Mouse (Mus musculus): ENCODE measurements at regions not wholly inside any gene's neighbourhood (a gene's known extent, or its start where the extent isn't known, plus 50 kb on each side); places are given as distances from the start of the nearest gene placed in this dataset.
"Not testable (repeated sequence)": the region's sequence is repeated elsewhere in the genome, so short reads cannot be mapped to it uniquely, and the experiment has no call there.

DNA sequence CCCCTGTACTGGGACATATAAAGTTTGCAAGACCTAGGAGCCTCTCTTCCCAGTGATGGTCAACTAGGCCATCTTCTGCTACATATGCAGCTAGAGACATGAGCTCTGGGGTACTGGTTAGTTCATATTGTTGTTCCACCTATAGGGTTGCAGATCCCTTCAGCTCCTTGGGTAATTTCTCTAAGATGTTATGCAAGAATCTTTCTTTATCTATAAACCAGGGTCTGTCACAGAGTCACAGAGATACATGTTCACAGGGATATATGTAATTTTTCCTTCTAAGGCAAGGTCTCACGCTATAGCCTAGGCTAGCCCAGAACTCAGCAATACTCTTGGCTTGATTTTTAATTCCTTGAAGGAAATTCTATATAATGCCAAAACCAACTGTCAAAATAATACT, 56.9 kb downstream of the Zfp36l1 start:
- H3K27me3 ChIP-seq; ATAC-seq; POLR2A ChIA-PET; in situ Hi-C loops (cut with MboI; ENCODE audit: low pct_unique_long_range_greater_than_20kb); CTCF ChIA-PET; DNase-seq (ENCODE audit: low read depth, low spot score): not testable (repeated sequence)

DNA sequence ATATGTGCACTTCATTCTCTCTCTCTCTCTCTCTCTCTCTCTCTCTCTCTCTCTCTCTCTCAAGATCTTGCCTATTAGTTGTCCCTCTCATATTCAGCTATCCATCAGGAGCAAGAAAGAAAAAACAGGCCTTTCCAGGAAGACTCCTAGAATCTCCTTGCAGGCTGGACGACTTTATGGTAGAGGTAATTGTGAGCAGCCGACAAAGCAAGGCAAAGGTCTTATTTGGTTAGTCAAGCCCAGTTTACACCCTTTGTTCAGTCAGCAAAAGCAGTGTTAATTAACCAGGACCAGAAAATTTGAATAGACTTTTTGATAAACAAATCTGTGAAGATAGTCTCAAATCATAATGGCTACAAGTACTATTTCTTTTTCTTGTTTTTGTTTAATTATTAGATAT, 57.4 kb downstream of the Zfp36l1 start:
- no peaks in the 10 kb centered on the region for H3K27me3 ChIP-seq
- no peak for ATAC-seq
- ChIA-PET POLR2A (no interaction called here), CTCF (no interaction called here)
- in situ Hi-C loops (cut with MboI; ENCODE audit: low pct_unique_long_range_greater_than_20kb) = no loop called here
- DNase-seq (ENCODE audit: low read depth, low spot score) = no peak
- TF ChIP-seq CTCF (IDR thresholded peaks at IDR 0.05) = no peak

DNA sequence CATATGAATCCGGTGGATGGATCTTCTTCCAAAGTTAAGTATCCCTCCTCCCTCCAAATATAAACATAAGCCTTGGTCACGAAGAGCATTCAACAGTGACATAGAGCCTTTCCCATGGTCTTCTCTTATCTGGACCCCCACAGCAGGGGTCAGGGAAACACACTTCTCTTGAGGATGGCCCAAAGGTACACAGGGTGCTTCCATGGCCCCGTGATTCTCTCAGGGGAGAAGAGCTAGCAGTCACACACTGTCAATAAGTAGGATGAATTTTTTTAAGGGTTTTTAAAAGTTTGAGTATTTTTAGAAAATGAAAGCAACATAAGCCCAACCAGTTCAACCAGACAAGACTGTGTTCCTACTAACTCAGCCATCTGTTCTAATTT, 58.2 kb downstream of the Zfp36l1 start:
- no peaks in the 10 kb centered on the region for H3K27me3 ChIP-seq
- in situ Hi-C loops (cut with MboI; ENCODE audit: low pct_unique_long_range_greater_than_20kb) = no loop called here
- ChIA-PET CTCF (no interaction called here), POLR2A (no interaction called here)
- no peak for TF ChIP-seq CTCF (IDR thresholded peaks at IDR 0.05)
- no peak for DNase-seq (ENCODE audit: low read depth, low spot score)
- no peak for ATAC-seq

DNA sequence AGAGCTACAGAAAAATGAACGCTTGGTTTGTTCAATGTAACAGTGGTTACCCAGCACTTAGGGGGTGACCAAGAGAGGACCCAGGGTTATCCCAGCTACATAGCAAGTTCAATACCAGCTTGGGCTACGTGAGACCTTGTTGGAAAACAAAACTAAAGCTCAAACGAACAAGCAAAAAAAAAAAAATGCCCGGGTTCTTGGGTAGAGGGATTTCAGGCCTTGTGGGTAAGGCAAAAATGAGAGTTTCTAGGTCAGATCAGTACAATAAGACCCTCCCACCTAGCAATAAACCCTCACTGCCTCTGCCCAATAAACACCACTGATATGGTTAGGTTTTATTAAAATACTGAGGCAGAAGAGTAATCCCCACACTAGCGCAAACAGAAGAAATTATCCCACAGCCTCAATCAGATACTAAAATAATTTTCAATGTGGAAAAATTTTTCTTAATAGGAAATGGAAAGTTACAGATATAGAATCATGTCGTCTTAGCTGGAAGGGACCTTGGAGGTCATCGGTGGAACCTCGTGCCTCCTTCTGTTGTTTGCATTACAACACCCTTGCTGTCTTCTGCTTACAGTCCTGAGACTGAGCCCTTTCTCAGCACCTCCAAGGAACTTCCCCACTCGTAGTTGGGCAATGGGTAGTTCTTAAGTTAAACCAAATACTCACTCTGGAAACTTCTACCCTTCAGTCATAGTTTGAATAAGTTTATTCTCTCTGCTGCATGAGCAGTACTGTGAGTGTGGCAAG, 58.7 kb downstream of the Zfp36l1 start:
- in situ Hi-C loops (cut with MboI; ENCODE audit: low pct_unique_long_range_greater_than_20kb) = no loop called here
- POLR2A ChIA-PET = no interaction called here
- CTCF ChIA-PET = no interaction called here
- TF ChIP-seq CTCF (IDR thresholded peaks at IDR 0.05) = no peak
- H3K27me3 ChIP-seq = no peaks in the 10 kb centered on the region
- no peak for DNase-seq (ENCODE audit: low read depth, low spot score)
- ATAC-seq = no peak

DNA sequence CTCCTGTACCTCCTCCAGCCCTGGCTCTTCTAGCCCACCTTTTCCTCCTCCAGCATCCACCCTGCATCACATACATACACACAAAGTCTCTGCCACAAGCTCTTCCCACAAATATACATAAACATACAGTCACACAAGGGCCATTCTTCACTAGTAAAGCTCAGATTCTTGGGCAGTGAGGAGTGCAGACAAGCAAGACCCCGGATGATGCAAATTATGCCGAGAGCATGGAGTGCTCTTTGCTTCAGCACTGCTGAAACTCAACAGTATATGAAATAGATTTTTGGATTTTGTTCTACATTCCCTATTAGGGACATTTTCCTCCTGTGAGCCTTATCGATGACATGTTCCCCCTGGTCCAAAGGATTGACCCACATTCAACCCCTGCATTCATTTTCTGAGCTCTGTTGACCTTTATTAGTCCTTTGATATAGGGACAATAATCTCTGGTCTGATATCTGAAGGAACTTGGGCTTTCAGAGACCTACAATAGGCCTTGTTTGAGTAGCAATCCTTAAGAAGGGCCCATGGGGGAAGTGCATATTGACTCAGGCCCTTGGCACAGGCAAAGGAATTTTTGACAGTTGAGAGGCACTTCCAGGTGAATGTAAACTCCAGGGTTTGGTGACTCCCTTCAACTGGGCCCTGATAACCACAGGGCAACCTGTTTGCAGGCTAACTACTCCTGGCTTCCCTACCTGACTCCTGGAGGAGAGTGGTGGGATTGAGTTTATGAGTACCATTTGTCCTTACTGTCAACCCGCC, 64.4 kb downstream of the Zfp36l1 start:
- CTCF ChIA-PET = no interaction called here
- TF ChIP-seq CTCF (IDR thresholded peaks at IDR 0.05) = no peak
- in situ Hi-C loops (cut with MboI; ENCODE audit: low pct_unique_long_range_greater_than_20kb) = no loop called here
- POLR2A ChIA-PET = interaction anchor here (0.7 kb wide), 1 partner anchor 88 kb away, joined by 5 read pairs; no protein-coding TSS in a partner anchor
- DNase-seq (ENCODE audit: low read depth, low spot score) (no peak), ATAC-seq (no peak)
- H3K27me3 ChIP-seq = no peaks in the 10 kb centered on the region

DNA sequence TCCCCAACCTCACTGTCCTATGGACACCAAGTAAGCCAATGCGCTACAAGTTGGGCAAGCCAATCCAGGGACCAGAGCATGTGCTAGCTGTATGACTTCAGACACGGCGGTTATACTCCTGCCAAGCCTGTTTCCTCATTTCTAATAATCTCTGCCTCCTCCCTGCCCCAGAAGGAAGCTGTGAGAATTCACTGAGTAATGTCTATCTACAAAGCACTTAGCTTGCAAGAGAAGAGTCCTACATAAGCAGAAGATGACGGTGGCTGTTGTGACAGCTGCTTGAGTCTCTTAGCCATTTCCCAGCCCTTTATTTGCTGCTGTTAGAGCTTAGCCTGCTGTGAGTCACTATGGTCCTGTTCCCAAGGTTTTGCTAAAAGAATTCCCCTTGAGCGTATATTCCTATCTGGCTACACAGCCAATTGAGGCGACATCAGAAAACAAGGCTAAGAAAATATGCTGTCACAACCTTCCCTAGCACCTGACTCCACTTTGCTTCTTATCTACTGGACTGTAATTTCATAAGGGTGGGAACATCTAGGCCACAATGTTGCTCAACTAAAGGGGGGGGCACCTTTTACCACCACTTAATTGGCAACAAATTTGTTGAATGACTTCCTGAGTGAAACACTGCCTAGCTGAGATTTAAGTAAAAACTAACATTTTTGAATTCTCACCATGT, 66.0 kb downstream of the Zfp36l1 start:
- in situ Hi-C loops (cut with MboI; ENCODE audit: low pct_unique_long_range_greater_than_20kb) = no loop called here
- ChIA-PET POLR2A (no interaction called here), CTCF (no interaction called here)
- TF ChIP-seq CTCF (IDR thresholded peaks at IDR 0.05) = no peak
- ATAC-seq (no peak), DNase-seq (ENCODE audit: low read depth, low spot score) (no peak)
- H3K27me3 ChIP-seq = no peaks in the 10 kb centered on the region

DNA sequence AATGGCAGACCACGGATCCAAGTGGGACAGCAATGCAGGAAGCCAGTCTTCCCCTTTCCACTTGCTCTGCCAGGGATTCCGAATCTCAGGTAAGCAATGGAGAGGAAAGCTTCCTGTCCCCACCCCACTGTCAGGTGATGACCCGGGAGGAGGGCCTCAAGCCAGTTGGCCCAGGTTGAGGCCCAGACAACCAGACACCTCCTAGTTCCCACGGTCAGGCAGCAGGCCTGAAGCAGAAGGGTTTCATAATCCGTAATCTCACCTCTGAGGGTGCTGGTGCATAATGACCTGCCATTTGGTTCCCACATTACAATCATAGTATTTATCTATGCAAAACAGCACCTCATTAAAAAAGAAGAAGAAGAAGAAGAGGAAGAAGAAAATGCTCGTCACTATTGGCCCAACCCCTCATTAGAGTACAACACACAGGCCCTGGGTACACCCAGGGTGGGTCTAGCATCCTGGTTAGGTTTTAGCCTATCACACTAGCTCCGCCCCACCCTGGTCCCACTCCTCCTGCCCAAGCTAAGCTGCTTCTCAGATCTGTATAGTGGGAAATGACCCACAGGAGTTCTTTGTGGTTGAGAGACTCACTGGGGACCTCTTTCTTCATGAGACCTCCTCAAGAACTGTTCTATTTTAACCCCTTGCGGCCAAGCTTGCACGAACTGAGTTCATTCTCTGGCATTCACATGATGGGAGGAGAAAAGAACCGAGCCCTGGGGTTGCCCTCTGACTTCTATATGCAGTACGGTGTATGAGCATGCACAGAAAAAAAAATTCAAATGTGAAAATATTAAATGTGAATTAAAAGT, 71.1 kb downstream of the Zfp36l1 start:
- TF ChIP-seq CTCF (IDR thresholded peaks at IDR 0.05) = no peak
- POLR2A ChIA-PET = interaction anchor here (0.6 kb wide), 1 partner anchor 9 kb away, joined by 4 read pairs; no protein-coding TSS in a partner anchor
- in situ Hi-C loops (cut with MboI; ENCODE audit: low pct_unique_long_range_greater_than_20kb) = no loop called here

DNA sequence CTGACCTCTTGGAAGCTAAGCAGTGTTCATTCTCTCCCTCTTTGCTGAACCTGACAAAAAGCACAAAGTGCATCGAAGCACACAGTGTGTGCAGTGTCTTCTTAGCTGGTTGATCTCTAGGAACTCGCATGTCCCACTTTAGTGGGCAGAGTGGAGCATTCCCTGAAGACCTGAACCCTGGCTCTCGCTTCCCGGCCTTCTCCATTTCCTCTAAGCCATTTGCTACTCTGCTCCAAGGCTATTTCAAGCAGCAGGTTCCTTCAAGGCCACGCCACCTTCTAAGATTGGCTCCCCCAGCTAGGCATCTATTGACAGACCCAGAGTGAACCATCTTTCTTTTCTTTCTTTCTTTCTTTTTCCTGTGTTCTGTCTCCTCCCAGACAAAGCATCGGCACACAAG, 71.8 kb downstream of the Zfp36l1 start:
- ATAC-seq = no peak
- no peaks in the 10 kb centered on the region for H3K27me3 ChIP-seq
- in situ Hi-C loops (cut with MboI; ENCODE audit: low pct_unique_long_range_greater_than_20kb) = no loop called here
- POLR2A ChIA-PET = no interaction called here
- CTCF ChIA-PET = no interaction called here
- no peak for DNase-seq (ENCODE audit: low read depth, low spot score)
- no peak for TF ChIP-seq CTCF (IDR thresholded peaks at IDR 0.05)

More for the DNA sequence above, 71.1 kb downstream of the Zfp36l1 start:
- no peaks in the 10 kb centered on the region for H3K27me3 ChIP-seq
- ATAC-seq = no peak
- no peak for DNase-seq (ENCODE audit: low read depth, low spot score)
- CTCF ChIA-PET = no interaction called here

DNA sequence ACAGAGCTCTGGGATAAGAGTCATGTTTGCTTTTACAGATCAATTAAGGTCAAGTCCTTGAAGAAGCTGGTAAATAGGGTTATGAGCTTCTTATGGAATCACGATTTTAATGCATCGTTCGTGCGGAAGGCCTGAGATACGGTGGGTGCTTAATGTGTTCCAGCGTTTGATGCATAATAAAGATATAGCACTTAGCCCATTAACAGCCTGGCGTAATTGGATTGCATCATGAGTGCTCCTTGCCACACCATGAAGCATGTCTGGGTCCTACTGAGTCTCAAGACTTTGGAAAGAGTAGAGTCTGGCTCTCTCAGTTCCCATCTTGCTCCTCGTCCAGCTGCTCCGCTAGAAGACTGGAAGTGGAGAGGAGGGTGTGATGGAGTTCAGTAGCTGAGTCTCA, 72.6 kb downstream of the Zfp36l1 start:
- no peaks in the 10 kb centered on the region for H3K27me3 ChIP-seq
- ATAC-seq = no peak
- in situ Hi-C loops (cut with MboI; ENCODE audit: low pct_unique_long_range_greater_than_20kb) = no loop called here
- ChIA-PET POLR2A (interaction anchor here (0.7 kb wide), 1 partner anchor 904 kb away, joined by 3 read pairs; no protein-coding TSS in a partner anchor), CTCF (no interaction called here)
- DNase-seq (ENCODE audit: low read depth, low spot score) = no peak
- TF ChIP-seq CTCF (IDR thresholded peaks at IDR 0.05) = no peak

DNA sequence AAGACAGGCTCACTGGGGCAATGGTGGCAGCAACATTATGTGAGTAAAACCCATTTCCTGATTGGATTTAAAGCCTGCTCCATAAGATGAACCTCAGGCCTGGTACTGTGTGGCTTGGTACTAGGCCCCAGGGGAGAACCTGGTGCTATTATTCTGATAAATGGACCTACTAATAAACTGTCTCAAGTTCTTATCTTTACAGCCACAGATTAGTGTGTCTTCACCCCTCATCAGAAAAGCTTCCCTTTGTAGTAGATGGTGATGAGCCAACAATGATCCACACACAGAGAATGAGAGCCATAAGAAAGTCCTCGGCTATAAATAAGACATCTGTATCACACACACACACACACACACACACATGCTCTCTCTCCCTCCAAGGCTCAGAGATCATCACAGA, 73.7 kb downstream of the Zfp36l1 start:
- no peak for ATAC-seq
- TF ChIP-seq CTCF (IDR thresholded peaks at IDR 0.05) = no peak
- H3K27me3 ChIP-seq = no peaks in the 10 kb centered on the region
- DNase-seq (ENCODE audit: low read depth, low spot score) = no peak
- CTCF ChIA-PET = no interaction called here
- POLR2A ChIA-PET = no interaction called here
- in situ Hi-C loops (cut with MboI; ENCODE audit: low pct_unique_long_range_greater_than_20kb) = no loop called here

Data from Patski (cell line).